Mouse (Mus musculus): Measurements from ENCODE around the gene Tbc1d10c. TPM values are rescaled to one million over a fixed set of nuclear protein-coding genes. Genes with fewer than 3 reads are reported as not detected.
A peak's percentile ranks its signal among the peaks of the same experiment; 100 is the strongest.

Tbc1d10c gene
- polyA plus RNA-seq, 1 experiment from 2014 or later, result 3.9 TPM

DNA sequence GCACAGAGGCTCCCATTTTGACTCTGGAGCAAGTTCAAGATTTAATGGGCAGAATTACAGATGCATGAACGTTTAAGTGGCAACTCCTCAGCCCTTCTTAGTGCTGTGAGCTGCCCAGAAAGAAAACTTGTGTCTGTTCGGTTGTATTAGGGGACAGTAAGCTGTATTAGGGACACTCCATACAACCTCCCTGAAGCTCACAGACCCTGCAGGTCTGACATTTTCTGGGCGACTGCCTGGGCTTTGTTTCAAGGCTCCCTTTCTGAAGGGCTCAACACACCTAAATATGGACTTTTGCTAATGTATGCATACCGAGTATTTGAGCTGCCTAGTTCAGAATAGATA lies 27.6 kb downstream of the Tbc1d10c start:
- Histone ChIP-seq H3K9me3 (ENCODE audit: control insufficient read depth, low read length) (no peaks in the 10 kb centered on the region), H3K4me2 (ENCODE audit: low read length) (peak overlapping the region; percentile 89), H3K27ac (ENCODE audit: low read depth) (peak overlapping the region; percentile 19; the same call in 1 of the 2 replicates), H3K27me3 (replicated peaks; ENCODE audit: control insufficient read depth, insufficient read depth, low read length) (no peaks in the 10 kb centered on the region), H3K4me3 (ENCODE audit: low read depth, low read length) (peak overlapping the region; percentile 81), H3K4me1 (replicated peaks; ENCODE audit: control insufficient read depth, insufficient read depth, low read length) (peaks cover 12% of the 10 kb centered on the region), H3K36me3 (ENCODE audit: control insufficient read depth, insufficient read depth, low read length) (peaks cover 28% of the 10 kb centered on the region), H3K9ac (ENCODE audit: low read length) (peak overlapping the region; percentile 70)
- 33% methylated on average over 4 of the region's 4 CpGs for WGBS
- peak; percentile 4; the same call in 1 of the 2 replicates for ATAC-seq (replicated peaks; ENCODE audit: low FRiP score, low TSS enrichment, low read depth)
- no peak for DNase-seq (ENCODE audit: low spot score)

- ATAC-seq (replicated peaks; ENCODE audit: low FRiP score, low TSS enrichment, low read depth) (peak; percentile 86), DNase-seq (ENCODE audit: low spot score) (peak; percentile 98)
- Histone ChIP-seq H3K4me2 (ENCODE audit: low read length) (peak within 1 kb of the TSS; percentile 89), H3K27me3 (replicated peaks; ENCODE audit: control insufficient read depth, insufficient read depth, low read length) (no peaks in the 10 kb centered on the region), H3K27ac (ENCODE audit: low read depth) (peak within 1 kb of the TSS; percentile 19; the same call in 1 of the 2 replicates), H3K9ac (ENCODE audit: low read length) (peak within 1 kb of the TSS; percentile 70), H3K36me3 (ENCODE audit: control insufficient read depth, insufficient read depth, low read length) (peaks cover 34% of the 10 kb centered on the region), H3K4me3 (ENCODE audit: low read depth, low read length) (peak within 1 kb of the TSS; percentile 81), H3K4me1 (replicated peaks; ENCODE audit: control insufficient read depth, insufficient read depth, low read length) (peaks cover 12% of the 10 kb centered on the region), H3K9me3 (ENCODE audit: control insufficient read depth, low read length) (no peaks in the 10 kb centered on the region)
- WGBS, result 7% methylated on average over 42 of the region's 42 CpGs
These were observed 28.2 kb downstream of the Tbc1d10c start, which contains the start of gene Rps6kb2 for GRCm38 (mm10) chr19:4162646-4163542. Rps6kb2 (minus strand) TSS chr19:4163354.

- Histone ChIP-seq H3K27ac (ENCODE audit: low read depth) (no peak overlapping the region), H3K27me3 (replicated peaks; ENCODE audit: control insufficient read depth, insufficient read depth, low read length) (no peaks in the 10 kb centered on the region), H3K4me1 (replicated peaks; ENCODE audit: control insufficient read depth, insufficient read depth, low read length) (peaks cover 11% of the 10 kb centered on the region), H3K9me3 (ENCODE audit: control insufficient read depth, low read length) (no peaks in the 10 kb centered on the region), H3K4me2 (ENCODE audit: low read length) (no peak overlapping the region), H3K36me3 (ENCODE audit: control insufficient read depth, insufficient read depth, low read length) (peaks cover 55% of the 10 kb centered on the region), H3K9ac (ENCODE audit: low read length) (no peak overlapping the region), H3K4me3 (ENCODE audit: low read depth, low read length) (no peak overlapping the region)
- no peak for DNase-seq (ENCODE audit: low spot score)
- ATAC-seq (replicated peaks; ENCODE audit: low FRiP score, low TSS enrichment, low read depth), result no peak
- WGBS, result 92% methylated on average over 8 of the region's 8 CpGs
These were observed 32.0 kb downstream of the Tbc1d10c start for GRCm38 (mm10) chr19:4159049-4159448.

GRCm38 (mm10) chr19:4156771-4157170 lies 34.3 kb downstream of the Tbc1d10c start:
- no peak overlapping the region for H3K4me3 ChIP-seq (ENCODE audit: low read depth, low read length)
- ATAC-seq (replicated peaks; ENCODE audit: low FRiP score, low TSS enrichment, low read depth) (no peak), DNase-seq (ENCODE audit: low spot score) (no peak)
- H3K4me2 ChIP-seq (ENCODE audit: low read length), result no peak overlapping the region
- 87% methylated on average over 12 of the region's 12 CpGs for WGBS
- peaks cover 72% of the 10 kb centered on the region for H3K36me3 ChIP-seq (ENCODE audit: control insufficient read depth, insufficient read depth, low read length)
- no peaks in the 10 kb centered on the region for H3K27me3 ChIP-seq (replicated peaks; ENCODE audit: control insufficient read depth, insufficient read depth, low read length)
- H3K9me3 ChIP-seq (ENCODE audit: control insufficient read depth, low read length), result no peaks in the 10 kb centered on the region
- H3K4me1 ChIP-seq (replicated peaks; ENCODE audit: control insufficient read depth, insufficient read depth, low read length), result no peaks in the 10 kb centered on the region
- H3K27ac ChIP-seq (ENCODE audit: low read depth), result no peak overlapping the region
- no peak overlapping the region for H3K9ac ChIP-seq (ENCODE audit: low read length)

- Histone ChIP-seq H3K4me1 (replicated peaks; ENCODE audit: control insufficient read depth, insufficient read depth, low read length) (no peaks in the 10 kb centered on the region), H3K27ac (ENCODE audit: low read depth) (no peak overlapping the region), H3K36me3 (ENCODE audit: control insufficient read depth, insufficient read depth, low read length) (peaks cover 70% of the 10 kb centered on the region), H3K4me2 (ENCODE audit: low read length) (no peak overlapping the region), H3K27me3 (replicated peaks; ENCODE audit: control insufficient read depth, insufficient read depth, low read length) (no peaks in the 10 kb centered on the region), H3K9me3 (ENCODE audit: control insufficient read depth, low read length) (no peaks in the 10 kb centered on the region), H3K9ac (ENCODE audit: low read length) (no peak overlapping the region), H3K4me3 (ENCODE audit: low read depth, low read length) (no peak overlapping the region)
- WGBS, result 76% methylated on average over 20 of the region's 20 CpGs
- ATAC-seq (replicated peaks; ENCODE audit: low FRiP score, low TSS enrichment, low read depth), result no peak
- no peak for DNase-seq (ENCODE audit: low spot score)
These were observed 35.0 kb downstream of the Tbc1d10c start for GRCm38 (mm10) chr19:4156073-4156579.

DNA sequence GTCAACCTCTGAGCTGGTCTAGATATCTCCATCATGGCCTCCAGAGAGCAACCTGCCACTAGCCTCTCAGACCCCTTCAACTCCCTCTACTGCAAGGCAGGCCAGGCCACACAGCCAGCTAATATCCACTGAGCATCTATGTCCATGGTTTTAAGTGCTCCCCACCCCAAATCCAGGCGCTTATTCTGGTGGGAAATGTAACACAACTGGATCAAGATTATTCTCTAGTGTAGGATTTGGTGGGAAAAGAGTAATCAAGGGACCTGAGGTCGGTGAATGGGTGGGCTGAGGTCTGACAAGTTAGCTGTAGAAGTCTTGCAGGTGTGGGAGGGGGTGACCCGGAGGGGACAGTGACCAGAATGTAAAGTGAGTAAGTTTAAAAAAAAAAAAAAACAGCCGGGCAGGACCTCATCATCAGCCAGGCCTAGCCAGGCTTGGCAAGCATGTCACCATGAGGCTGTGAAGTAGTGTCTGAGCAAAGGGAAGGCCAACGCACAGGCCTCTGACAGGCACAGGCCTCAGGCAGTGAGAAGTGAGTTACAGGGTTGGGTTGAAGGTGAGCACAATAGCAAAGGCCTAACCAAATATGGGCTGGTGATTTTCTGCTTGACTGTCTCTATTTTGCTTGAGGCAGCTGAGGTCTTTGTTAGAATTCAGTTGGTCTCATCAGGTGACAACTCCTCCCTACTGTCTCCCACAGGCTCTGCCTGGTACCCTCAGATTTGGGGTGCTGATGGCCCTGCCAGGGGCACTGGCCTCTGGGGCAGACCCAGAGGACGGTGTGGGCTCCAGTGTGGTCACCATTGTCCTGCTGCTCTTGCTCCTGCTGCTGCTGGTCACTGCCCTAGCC lies 35.6 kb downstream of the Tbc1d10c start:
- Histone ChIP-seq H3K4me2 (ENCODE audit: low read length) (no peak overlapping the region), H3K9ac (ENCODE audit: low read length) (no peak overlapping the region), H3K9me3 (ENCODE audit: control insufficient read depth, low read length) (no peaks in the 10 kb centered on the region), H3K4me1 (replicated peaks; ENCODE audit: control insufficient read depth, insufficient read depth, low read length) (no peaks in the 10 kb centered on the region), H3K27ac (ENCODE audit: low read depth) (no peak overlapping the region), H3K36me3 (ENCODE audit: control insufficient read depth, insufficient read depth, low read length) (peaks cover 70% of the 10 kb centered on the region), H3K27me3 (replicated peaks; ENCODE audit: control insufficient read depth, insufficient read depth, low read length) (no peaks in the 10 kb centered on the region), H3K4me3 (ENCODE audit: low read depth, low read length) (no peak overlapping the region)
- ATAC-seq (replicated peaks; ENCODE audit: low FRiP score, low TSS enrichment, low read depth), result no peak
- 80% methylated on average over 6 of the region's 6 CpGs for WGBS
- DNase-seq (ENCODE audit: low spot score), result no peak

DNA sequence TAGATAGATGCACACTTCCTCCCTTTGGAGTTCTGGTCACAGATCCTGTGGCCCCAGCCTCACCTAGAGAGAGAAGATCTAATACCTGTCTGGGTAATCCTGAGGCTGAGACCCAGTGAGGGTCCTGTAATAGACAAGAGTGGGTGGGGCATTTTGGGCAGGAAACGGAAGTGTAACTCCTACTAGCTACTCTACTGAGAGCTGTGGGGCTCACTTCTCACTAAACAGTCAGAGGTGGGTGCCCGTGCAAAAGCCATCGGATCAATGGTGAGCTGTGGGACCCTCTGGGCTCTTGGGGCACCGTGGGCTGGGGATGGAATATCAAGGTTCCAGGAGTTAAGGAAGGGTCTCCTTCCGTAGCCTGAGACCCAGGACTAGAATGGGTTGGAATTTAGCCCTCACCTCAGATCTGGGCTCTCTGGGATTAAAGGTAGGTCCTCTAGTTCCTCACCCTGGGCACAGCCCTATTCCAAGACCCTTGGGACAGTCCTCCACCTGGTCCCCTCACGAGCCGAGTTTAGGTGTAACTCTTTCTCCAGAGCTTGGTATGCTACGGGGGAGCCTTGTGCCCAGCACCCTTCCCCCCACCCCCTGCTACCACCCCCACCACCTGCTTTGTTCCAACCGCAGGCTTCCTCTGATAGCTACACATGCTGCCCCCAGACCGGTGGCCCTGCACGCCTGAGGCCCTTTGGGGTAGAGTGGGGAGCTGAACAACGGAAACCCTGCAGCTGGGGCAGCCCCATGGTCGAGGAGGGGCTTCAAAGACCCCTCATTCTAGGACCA lies 36.5 kb downstream of the Tbc1d10c start:
- H3K9ac ChIP-seq (ENCODE audit: low read length), result no peak overlapping the region
- DNase-seq (ENCODE audit: low spot score) (no peak), ATAC-seq (replicated peaks; ENCODE audit: low FRiP score, low TSS enrichment, low read depth) (no peak)
- 77% methylated on average over 13 of the region's 13 CpGs for WGBS
- peaks cover 67% of the 10 kb centered on the region for H3K36me3 ChIP-seq (ENCODE audit: control insufficient read depth, insufficient read depth, low read length)
- no peak overlapping the region for H3K27ac ChIP-seq (ENCODE audit: low read depth)
- no peaks in the 10 kb centered on the region for H3K27me3 ChIP-seq (replicated peaks; ENCODE audit: control insufficient read depth, insufficient read depth, low read length)
- peaks cover 3% of the 10 kb centered on the region; the same call in 1 of the 2 replicates for H3K4me1 ChIP-seq (replicated peaks; ENCODE audit: control insufficient read depth, insufficient read depth, low read length)
- no peak overlapping the region for H3K4me2 ChIP-seq (ENCODE audit: low read length)
- H3K4me3 ChIP-seq (ENCODE audit: low read depth, low read length), result no peak overlapping the region
- H3K9me3 ChIP-seq (ENCODE audit: control insufficient read depth, low read length), result no peaks in the 10 kb centered on the region

GRCm38 (mm10) chr19:4153232-4153654 lies 37.8 kb downstream of the Tbc1d10c start, which contains the start of gene Ptprcap:
Ptprcap (plus strand) TSS chr19:4153604.
- no peaks in the 10 kb centered on the region for H3K27me3 ChIP-seq (replicated peaks; ENCODE audit: control insufficient read depth, insufficient read depth, low read length)
- H3K9ac ChIP-seq (ENCODE audit: low read length), result no peak within 1 kb of the TSS
- H3K36me3 ChIP-seq (ENCODE audit: control insufficient read depth, insufficient read depth, low read length), result peaks cover 55% of the 10 kb centered on the region
- H3K4me3 ChIP-seq (ENCODE audit: low read depth, low read length), result no peak within 1 kb of the TSS
- peaks cover 11% of the 10 kb centered on the region for H3K4me1 ChIP-seq (replicated peaks; ENCODE audit: control insufficient read depth, insufficient read depth, low read length)
- 71% methylated on average over 11 of the region's 11 CpGs for WGBS
- no peak for DNase-seq (ENCODE audit: low spot score)
- H3K27ac ChIP-seq (ENCODE audit: low read depth), result no peak within 1 kb of the TSS
- ATAC-seq (replicated peaks; ENCODE audit: low FRiP score, low TSS enrichment, low read depth), result no peak
- no peak within 1 kb of the TSS for H3K4me2 ChIP-seq (ENCODE audit: low read length)
- no peaks in the 10 kb centered on the region for H3K9me3 ChIP-seq (ENCODE audit: control insufficient read depth, low read length)

Measured in intestine, embryonic 14.5 days (tissue).